Mouse (Mus musculus): ENCODE measurements around the gene Fgfr2. TPM values are rescaled to one million over a fixed set of nuclear protein-coding genes. Genes with fewer than 3 reads are reported as not detected.
A peak's percentile ranks its signal among the peaks of the same experiment; 100 is the strongest.

Gene Fgfr2
- polyA plus RNA-seq, 1 experiment from 2014 or later, result 11.4 TPM

DNA sequence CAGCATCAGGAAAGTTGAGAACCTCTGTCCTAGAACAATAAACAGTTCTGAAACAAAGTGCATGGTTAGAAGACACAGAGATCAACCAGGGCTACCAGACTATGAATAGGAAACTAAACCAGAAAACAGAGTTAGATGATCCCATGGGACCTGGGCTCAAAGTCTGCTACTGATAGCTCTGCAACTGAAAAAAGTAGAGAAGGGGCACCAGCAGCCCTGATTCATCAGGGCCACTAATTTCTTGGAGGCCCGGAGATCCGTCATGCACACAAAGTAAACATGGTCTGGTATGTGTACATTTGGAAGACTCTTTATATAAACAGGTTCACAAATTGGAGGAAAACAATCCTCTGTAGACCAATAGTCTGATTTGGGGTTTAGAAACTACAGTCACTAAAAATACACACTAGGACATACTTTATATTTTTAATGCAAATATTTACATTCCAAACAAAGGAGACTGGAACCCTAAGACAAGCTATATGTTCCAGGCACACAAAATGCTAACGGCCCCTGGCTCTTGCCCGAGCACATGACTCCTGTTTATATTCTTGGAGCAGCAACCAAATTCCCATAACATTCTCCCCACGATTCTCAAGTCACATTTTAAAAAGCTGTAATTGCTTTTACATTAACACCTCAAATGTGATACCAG lies 814.5 kb downstream of the Fgfr2 start:
- H3K9me3 ChIP-seq (replicated peaks; ENCODE audit: control insufficient read depth, low read length), result no peaks in the 10 kb centered on the region
- H3K4me1 ChIP-seq (ENCODE audit: control insufficient read depth, low read depth, low read length), result peaks cover 14% of the 10 kb centered on the region
- 52% methylated on average over 5 of the region's 5 CpGs for WGBS (ENCODE audit: insufficient replicate concordance)
- H3K9ac ChIP-seq (ENCODE audit: low read depth, low read length), result no peak overlapping the region
- H3K27ac ChIP-seq (ENCODE audit: low read length), result no peak overlapping the region
- ATAC-seq (ENCODE audit: low read depth), result peak; percentile 28; the same call in 1 of the 2 replicates
- no peak overlapping the region for H3K4me3 ChIP-seq (ENCODE audit: low read depth, low read length)
- no peaks in the 10 kb centered on the region for H3K27me3 ChIP-seq (ENCODE audit: control insufficient read depth, insufficient read depth, low read depth, low read length)
- H3K4me2 ChIP-seq (ENCODE audit: low read depth, low read length), result no peak overlapping the region
- H3K36me3 ChIP-seq (ENCODE audit: control insufficient read depth, insufficient read depth), result no peaks in the 10 kb centered on the region

- WGBS (ENCODE audit: insufficient replicate concordance), result 39% methylated on average over 6 of the region's 6 CpGs
- no peaks in the 10 kb centered on the region for H3K36me3 ChIP-seq (ENCODE audit: control insufficient read depth, insufficient read depth)
- H3K4me3 ChIP-seq (ENCODE audit: low read depth, low read length), result no peak overlapping the region
- no peak overlapping the region for H3K27ac ChIP-seq (ENCODE audit: low read length)
- H3K4me1 ChIP-seq (ENCODE audit: control insufficient read depth, low read depth, low read length), result peaks cover 14% of the 10 kb centered on the region
- no peak overlapping the region for H3K4me2 ChIP-seq (ENCODE audit: low read depth, low read length)
- no peaks in the 10 kb centered on the region for H3K9me3 ChIP-seq (replicated peaks; ENCODE audit: control insufficient read depth, low read length)
- H3K9ac ChIP-seq (ENCODE audit: low read depth, low read length), result no peak overlapping the region
- 0 out of 2 replicates have a peak, but pooled peaks have one; percentile 28 for ATAC-seq (ENCODE audit: low read depth)
- no peaks in the 10 kb centered on the region for H3K27me3 ChIP-seq (ENCODE audit: control insufficient read depth, insufficient read depth, low read depth, low read length)
These were observed 815.4 kb downstream of the Fgfr2 start for GRCm38 (mm10) chr7:132307722-132308271.

DNA sequence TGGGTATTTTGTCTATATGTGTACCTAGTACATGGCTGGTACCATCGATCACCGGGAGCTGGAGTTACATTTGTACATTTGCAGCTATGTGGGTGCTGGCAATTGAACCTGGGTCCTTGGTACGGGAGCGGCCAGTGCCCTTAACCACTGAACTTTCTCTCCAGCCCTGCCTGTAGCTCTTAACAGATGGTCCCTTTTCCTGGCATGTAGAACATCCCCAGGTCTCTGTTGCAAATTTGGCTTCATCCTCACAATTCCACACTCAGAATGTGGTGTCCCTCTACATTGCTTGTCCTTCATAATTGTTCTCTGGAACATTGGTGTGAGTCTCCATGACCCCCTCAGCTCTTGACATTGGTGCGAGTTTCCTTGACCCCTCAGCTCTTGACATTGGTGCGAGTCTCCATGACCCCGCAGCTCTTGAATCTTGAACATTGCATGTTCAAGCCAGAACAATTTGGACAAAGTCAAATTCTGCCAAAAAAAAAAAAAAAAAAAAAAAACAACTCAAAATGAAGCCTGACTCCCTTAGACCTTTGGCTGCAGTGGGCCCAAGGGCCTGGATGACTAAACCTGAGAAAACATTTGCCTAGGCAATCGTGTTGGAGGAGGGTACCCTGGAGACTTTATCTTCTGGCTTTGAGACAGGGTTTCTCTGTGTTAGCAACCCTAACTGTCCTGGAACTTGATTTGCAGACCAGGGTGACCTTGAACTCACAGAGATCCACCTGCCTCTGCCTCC lies 816.3 kb downstream of the Fgfr2 start:
- Histone ChIP-seq H3K27ac (ENCODE audit: low read length) (no peak overlapping the region), H3K27me3 (ENCODE audit: control insufficient read depth, insufficient read depth, low read depth, low read length) (no peaks in the 10 kb centered on the region), H3K9ac (ENCODE audit: low read depth, low read length) (no peak overlapping the region), H3K36me3 (ENCODE audit: control insufficient read depth, insufficient read depth) (no peaks in the 10 kb centered on the region), H3K4me2 (ENCODE audit: low read depth, low read length) (no peak overlapping the region), H3K9me3 (replicated peaks; ENCODE audit: control insufficient read depth, low read length) (no peaks in the 10 kb centered on the region), H3K4me1 (ENCODE audit: control insufficient read depth, low read depth, low read length) (peaks cover 14% of the 10 kb centered on the region), H3K4me3 (ENCODE audit: low read depth, low read length) (no peak overlapping the region)
- no peak for ATAC-seq (ENCODE audit: low read depth)
- 80% methylated on average over 8 of the region's 8 CpGs for WGBS (ENCODE audit: insufficient replicate concordance)

GRCm38 (mm10) chr7:132305492-132306375 lies 817.4 kb downstream of the Fgfr2 start:
- H3K36me3 ChIP-seq (ENCODE audit: control insufficient read depth, insufficient read depth), result no peaks in the 10 kb centered on the region
- peaks cover 14% of the 10 kb centered on the region for H3K4me1 ChIP-seq (ENCODE audit: control insufficient read depth, low read depth, low read length)
- H3K9me3 ChIP-seq (replicated peaks; ENCODE audit: control insufficient read depth, low read length), result no peaks in the 10 kb centered on the region
- no peak overlapping the region for H3K4me3 ChIP-seq (ENCODE audit: low read depth, low read length)
- 53% methylated on average over 5 of the region's 5 CpGs for WGBS (ENCODE audit: insufficient replicate concordance)
- no peak for ATAC-seq (ENCODE audit: low read depth)
- no peak overlapping the region for H3K9ac ChIP-seq (ENCODE audit: low read depth, low read length)
- no peak overlapping the region for H3K4me2 ChIP-seq (ENCODE audit: low read depth, low read length)
- no peak overlapping the region for H3K27ac ChIP-seq (ENCODE audit: low read length)
- H3K27me3 ChIP-seq (ENCODE audit: control insufficient read depth, insufficient read depth, low read depth, low read length), result no peaks in the 10 kb centered on the region

GRCm38 (mm10) chr7:132304424-132305085 lies 818.6 kb downstream of the Fgfr2 start:
- Histone ChIP-seq H3K4me3 (ENCODE audit: low read depth, low read length) (no peak overlapping the region), H3K9ac (ENCODE audit: low read depth, low read length) (no peak overlapping the region), H3K36me3 (ENCODE audit: control insufficient read depth, insufficient read depth) (no peaks in the 10 kb centered on the region), H3K4me2 (ENCODE audit: low read depth, low read length) (no peak overlapping the region), H3K4me1 (ENCODE audit: control insufficient read depth, low read depth, low read length) (peaks cover 14% of the 10 kb centered on the region), H3K27me3 (ENCODE audit: control insufficient read depth, insufficient read depth, low read depth, low read length) (no peaks in the 10 kb centered on the region), H3K9me3 (replicated peaks; ENCODE audit: control insufficient read depth, low read length) (no peaks in the 10 kb centered on the region), H3K27ac (ENCODE audit: low read length) (no peak overlapping the region)
- WGBS (ENCODE audit: insufficient replicate concordance), result 29% methylated on average over 8 of the region's 8 CpGs
- no peak for ATAC-seq (ENCODE audit: low read depth)

GRCm38 (mm10) chr7:132303988-132304387 lies 819.2 kb downstream of the Fgfr2 start:
- Histone ChIP-seq H3K36me3 (ENCODE audit: control insufficient read depth, insufficient read depth) (no peaks in the 10 kb centered on the region), H3K9ac (ENCODE audit: low read depth, low read length) (no peak overlapping the region), H3K27me3 (ENCODE audit: control insufficient read depth, insufficient read depth, low read depth, low read length) (no peaks in the 10 kb centered on the region), H3K4me2 (ENCODE audit: low read depth, low read length) (no peak overlapping the region), H3K9me3 (replicated peaks; ENCODE audit: control insufficient read depth, low read length) (no peaks in the 10 kb centered on the region), H3K4me3 (ENCODE audit: low read depth, low read length) (no peak overlapping the region), H3K27ac (ENCODE audit: low read length) (no peak overlapping the region), H3K4me1 (ENCODE audit: control insufficient read depth, low read depth, low read length) (peaks cover 13% of the 10 kb centered on the region)
- WGBS (ENCODE audit: insufficient replicate concordance), result 14% methylated on average over 7 of the region's 7 CpGs
- ATAC-seq (ENCODE audit: low read depth), result no peak

GRCm38 (mm10) chr7:132302508-132303241 lies 820.5 kb downstream of the Fgfr2 start:
- Histone ChIP-seq H3K27me3 (ENCODE audit: control insufficient read depth, insufficient read depth, low read depth, low read length) (no peaks in the 10 kb centered on the region), H3K4me1 (ENCODE audit: control insufficient read depth, low read depth, low read length) (peaks cover 11% of the 10 kb centered on the region)
- 56% methylated on average over 8 of the region's 8 CpGs for WGBS (ENCODE audit: insufficient replicate concordance)

GRCm38 (mm10) chr7:132299661-132300210 lies 823.4 kb downstream of the Fgfr2 start:
- no peak overlapping the region for H3K4me2 ChIP-seq (ENCODE audit: low read depth, low read length)
- H3K4me1 ChIP-seq (ENCODE audit: control insufficient read depth, low read depth, low read length), result peaks cover 6% of the 10 kb centered on the region
- WGBS (ENCODE audit: insufficient replicate concordance), result 53% methylated on average over 5 of the region's 5 CpGs
- no peak overlapping the region for H3K27ac ChIP-seq (ENCODE audit: low read length)
- no peak overlapping the region for H3K9ac ChIP-seq (ENCODE audit: low read depth, low read length)
- H3K27me3 ChIP-seq (ENCODE audit: control insufficient read depth, insufficient read depth, low read depth, low read length), result no peaks in the 10 kb centered on the region
- H3K4me3 ChIP-seq (ENCODE audit: low read depth, low read length), result no peak overlapping the region
- no peaks in the 10 kb centered on the region for H3K36me3 ChIP-seq (ENCODE audit: control insufficient read depth, insufficient read depth)
- no peak for ATAC-seq (ENCODE audit: low read depth)
- H3K9me3 ChIP-seq (replicated peaks; ENCODE audit: control insufficient read depth, low read length), result no peaks in the 10 kb centered on the region

More at GRCm38 (mm10) chr7:132302508-132303241, 820.5 kb downstream of the Fgfr2 start:
- Histone ChIP-seq H3K9ac (ENCODE audit: low read depth, low read length) (no peak overlapping the region), H3K4me3 (ENCODE audit: low read depth, low read length) (no peak overlapping the region), H3K27ac (ENCODE audit: low read length) (no peak overlapping the region), H3K9me3 (replicated peaks; ENCODE audit: control insufficient read depth, low read length) (no peaks in the 10 kb centered on the region), H3K36me3 (ENCODE audit: control insufficient read depth, insufficient read depth) (no peaks in the 10 kb centered on the region), H3K4me2 (ENCODE audit: low read depth, low read length) (no peak overlapping the region)
- ATAC-seq (ENCODE audit: low read depth), result no peak
